ENCODE assay signal across 9 mouse cellular contexts in genomic region chr17:68164666-68165065, GRCm38 (mm10).
A peak's percentile ranks its signal among the peaks of the same experiment; 100 is the strongest.
DNase-seq lines count a peak whose midpoint lies in the region; ATAC-seq lines count a peak whose summit lies in the region.
"Had no signal": no experiment of that assay in that cellular context is flagged by ENCODE, and none has a peak within 500 bp of the region (broad histone marks: within the 10 kb centered on the region; RNA-seq: fewer than 3 reads in every experiment).

No protein-coding gene starts in this region.

- H3K4me3 ChIP-seq in kidney, embryonic 15.5 days (replicated peaks), result no peak overlapping the region
- no peak overlapping the region for H3K4me3 ChIP-seq in brown adipose tissue, adult 24 weeks (ENCODE audit: insufficient read depth, low read depth, low read length)

- 0 out of 2 replicates have a peak, but pooled peaks have one; percentile 18 for ATAC-seq in kidney, embryonic 15.5 days (replicated peaks; ENCODE audit: low FRiP score)

- WGBS in kidney, embryonic 15.5 days, result 73% methylated on average over 2 of the region's 2 CpGs

- H3K27me3 ChIP-seq in kidney, embryonic 15.5 days, result no peaks in the 10 kb centered on the region

- H3K36me3 ChIP-seq in kidney, embryonic 15.5 days, result no peaks in the 10 kb centered on the region

- H3K9ac ChIP-seq in kidney, embryonic 15.5 days, result no peak overlapping the region

- DNase-seq in adrenal gland, postnatal 10 days, result peak; percentile 23
- no peak for DNase-seq in adrenal gland, adult 18-20 months (ENCODE audit: low spot score in 2 of 2)
- no peak for DNase-seq in kidney, postnatal 36 days
- DNase-seq in lung, postnatal 25 days (ENCODE audit: low spot score), result peak; percentile 3
- no peak for DNase-seq in embryo, embryonic 10.5 days (ENCODE audit: low spot score)
- no peak for DNase-seq in frontal cortex, adult 2 months (ENCODE audit: extremely low spot score in 1 of 2, low spot score in 1 of 2)
- DNase-seq: cerebellum, postnatal 36 days had no signal

- H3K9me3 ChIP-seq in kidney, embryonic 15.5 days (replicated peaks), result no peaks in the 10 kb centered on the region

- H3K4me2 ChIP-seq in kidney, embryonic 15.5 days, result no peak overlapping the region

- peaks cover 12% of the 10 kb centered on the region for H3K4me1 ChIP-seq in kidney, embryonic 15.5 days
- H3K4me1 ChIP-seq in brown adipose tissue, adult 24 weeks (ENCODE audit: control insufficient read depth, insufficient read depth, insufficient read length, low read length), result no peaks in the 10 kb centered on the region

- peak overlapping the region; percentile 20; the same call in 1 of the 2 replicates for H3K27ac ChIP-seq in kidney, embryonic 15.5 days
- H3K27ac ChIP-seq in brown adipose tissue, adult 24 weeks (replicated peaks; ENCODE audit: low read depth, low read length), result peak overlapping the region; percentile 8; the same call in 1 of the 2 replicates

Comparison
In these comparisons a context has a peak if more than half of its experiments do, and no peak if none do; other contexts are left out.
1. DNase-seq: peak in adrenal gland, postnatal 10 days (single experiment) and lung, postnatal 25 days (single experiment); none in adrenal gland, adult 18-20 months (0 of 2), kidney, postnatal 36 days (0 of 2), embryo, embryonic 10.5 days (single experiment) and frontal cortex, adult 2 months (0 of 2).